Mouse (Mus musculus) E14TG2a.4 (cell line): ENCODE measurements around the gene Ghrhr.

Source experiments
- CTCF ChIP-seq: conservative IDR thresholded peaks from 2 replicates; pipeline ENCODE4 v1.5.1; 2014; ENCODE audit warnings: low read length
- NANOG ChIP-seq: IDR thresholded peaks from 2 replicates; pipeline ENCODE4 v1.6.1; 2014; ENCODE audit warnings: borderline replicate concordance, low read length, mixed read lengths
- POU5F1 ChIP-seq: IDR thresholded peaks from 2 replicates; pipeline ENCODE4 v1.6.1; 2014; ENCODE audit warnings: low read length, borderline replicate concordance

DNA sequence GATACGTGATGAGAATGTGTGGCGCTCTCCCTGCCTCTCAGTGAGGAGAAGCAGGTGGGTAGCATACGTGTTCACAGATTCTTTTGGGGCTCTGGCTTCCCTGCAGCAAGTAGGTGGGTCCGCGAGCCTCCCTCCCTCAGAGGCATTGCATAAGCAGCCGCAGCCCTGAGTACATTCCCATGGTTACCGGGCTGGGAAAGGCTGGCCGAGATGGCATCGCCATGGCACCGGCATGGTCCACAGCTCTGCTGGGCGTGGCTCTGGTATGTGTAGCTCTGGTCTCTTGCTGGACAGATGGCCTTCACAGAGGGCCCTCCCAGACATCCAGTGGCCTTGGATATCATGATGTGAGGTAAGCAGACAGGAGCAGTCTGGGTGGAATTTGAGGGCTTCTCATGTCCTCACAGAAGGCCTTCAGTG is 20.5 kb downstream of the Ghrhr start:
- TF ChIP-seq CTCF (no peak), NANOG (no peak), POU5F1 (no peak)
